Mouse (Mus musculus) heart, embryonic 11.5 days (tissue): ENCODE results near the gene Thra. TPM values are rescaled to one million over a fixed set of nuclear protein-coding genes. Genes with fewer than 3 reads are reported as not detected.

Experiments
- ATAC-seq: fragments of 200-750 bp; cut with Nextera tagmentation; replicated peaks from 2 replicates; pipeline ENCODE4 v1.8.0; 2017; ENCODE audit warnings: moderate library complexity; ENCODE audit not compliant: insufficient number of reproducible peaks, low FRiP score, low TSS enrichment
- H3K27ac ChIP-seq: fragments of 300-500 bp; sonication (generic); 2 replicates; pipeline ENCODE4 v1.5.1; 2014; ENCODE audit warnings: mild to moderate bottlenecking, low read depth, low read length
- H3K27me3 ChIP-seq: fragments of 300-500 bp; sonication (generic); 2 replicates; pipeline ENCODE4 v1.6.1; 2014; ENCODE audit warnings: mild to moderate bottlenecking, low read length, mixed read lengths; ENCODE audit not compliant: control insufficient read depth, insufficient read depth
- H3K36me3 ChIP-seq: fragments of 300-500 bp; sonication (generic); 2 replicates; pipeline ENCODE4 v1.6.1; 2014; ENCODE audit warnings: mild to moderate bottlenecking, low read length, moderate library complexity, mixed read lengths; ENCODE audit not compliant: control insufficient read depth, insufficient read depth
- H3K4me1 ChIP-seq: fragments of 300-500 bp; sonication (generic); 2 replicates; pipeline ENCODE4 v1.6.1; 2014; ENCODE audit warnings: low read length; ENCODE audit not compliant: control insufficient read depth, insufficient read depth
- H3K4me2 ChIP-seq: fragments of 300-500 bp; sonication (generic); 2 replicates; pipeline ENCODE4 v1.6.1; 2014; ENCODE audit warnings: mild to moderate bottlenecking, moderate library complexity
- H3K4me3 ChIP-seq: fragments of 300-500 bp; sonication (generic); 2 replicates; pipeline ENCODE4 v1.5.1; 2014; ENCODE audit warnings: low read depth, low read length
- H3K9ac ChIP-seq: fragments of 300-500 bp; sonication (generic); 2 replicates; pipeline ENCODE4 v1.6.1; 2014; ENCODE audit warnings: mild to moderate bottlenecking, low read depth, low read length, moderate library complexity
- H3K9me3 ChIP-seq: fragments of 300-500 bp; sonication (generic); replicated peaks from 2 replicates; pipeline ENCODE4 v1.6.1; 2016; ENCODE audit warnings: low read length; ENCODE audit not compliant: control insufficient read depth
- WGBS: fragments of 180-500 bp; shearing (Covaris S2); extraction: QIAGEN DNeasy Blood & Tissue Kit; methylation state at CpG from one replicate; pipeline ENCODE4 v1.1.7; 2014; ENCODE audit not compliant: insufficient replicate concordance; 5-methylcytosine and 5-hydroxymethylcytosine counted together
- polyA plus RNA-seq: library from polyadenylated mRNA; unstranded; fragments of >200 nt; fragmentation: Nextera tagmentation; extraction: Ambion mirVana; gene quantifications from 2 replicates; pipeline ENCODE4 v1.2.1, GENCODE M21; 2014

Gene Thra
- polyA plus RNA-seq, 1 experiment from 2014 or later = 35.7 TPM

- 10% methylated on average over 6 of the region's 6 CpGs for WGBS
- ATAC-seq = peak; percentile 63
- H3K4me2 ChIP-seq = peak overlapping the region; percentile 59
- H3K9me3 ChIP-seq = no peaks in the 10 kb centered on the region
- H3K4me1 ChIP-seq = peaks cover 94% of the 10 kb centered on the region
- H3K4me3 ChIP-seq = peak overlapping the region; percentile 8; the same call in 1 of the 2 replicates
- H3K36me3 ChIP-seq = no peaks in the 10 kb centered on the region
- no peaks in the 10 kb centered on the region for H3K27me3 ChIP-seq
- peak overlapping the region; percentile 25 for H3K9ac ChIP-seq
- H3K27ac ChIP-seq = peak overlapping the region; percentile 87
These were observed 10.9 kb downstream of the Thra start for GRCm38 (mm10) chr11:98751221-98751782.

GRCm38 (mm10) chr11:98752562-98753140 is 12.2 kb downstream of the Thra start:
- Histone ChIP-seq H3K27ac (peak overlapping the region; percentile 87), H3K4me1 (peaks cover 85% of the 10 kb centered on the region), H3K9me3 (no peaks in the 10 kb centered on the region), H3K4me3 (no peak overlapping the region), H3K27me3 (no peaks in the 10 kb centered on the region), H3K9ac (no peak overlapping the region), H3K36me3 (peaks cover 3% of the 10 kb centered on the region), H3K4me2 (no peak overlapping the region)
- WGBS = 83% methylated on average over 10 of the region's 10 CpGs
- no peak for ATAC-seq

DNA sequence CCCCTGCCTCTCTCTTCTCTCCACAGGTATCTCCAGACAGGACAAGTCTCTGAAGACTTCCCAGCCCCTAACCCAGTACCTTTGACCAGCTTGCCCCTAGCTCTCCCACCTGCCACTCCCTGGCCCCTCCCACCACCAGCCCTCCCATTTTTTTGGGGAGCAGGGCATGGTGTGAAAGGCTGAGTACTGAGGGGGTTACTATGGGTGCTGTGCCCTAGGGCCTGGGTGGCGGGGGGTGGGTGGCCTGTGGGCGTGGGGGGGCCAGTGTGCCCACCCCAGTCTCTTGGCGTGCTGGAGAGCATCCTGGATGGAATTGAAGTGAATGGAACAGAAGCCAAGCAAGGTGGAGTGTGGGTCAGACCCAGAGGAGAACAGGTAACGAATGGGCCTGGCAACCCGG is 12.8 kb downstream of the Thra start:
- H3K27me3 ChIP-seq = no peaks in the 10 kb centered on the region
- H3K4me1 ChIP-seq = peaks cover 79% of the 10 kb centered on the region
- H3K4me2 ChIP-seq = no peak overlapping the region
- no peak for ATAC-seq
- peaks cover 7% of the 10 kb centered on the region for H3K36me3 ChIP-seq
- H3K9ac ChIP-seq = no peak overlapping the region
- 0 out of 2 replicates have a peak overlapping the region, but pooled peaks have one; percentile 0 for H3K27ac ChIP-seq
- no peaks in the 10 kb centered on the region for H3K9me3 ChIP-seq
- 93% methylated on average over 5 of the region's 5 CpGs for WGBS
- no peak overlapping the region for H3K4me3 ChIP-seq

GRCm38 (mm10) chr11:98754151-98754620 is 13.7 kb downstream of the Thra start:
- Histone ChIP-seq H3K4me1 (peaks cover 70% of the 10 kb centered on the region), H3K9me3 (no peaks in the 10 kb centered on the region), H3K27ac (peak overlapping the region; percentile 57), H3K4me2 (peak overlapping the region; percentile 33), H3K4me3 (no peak overlapping the region), H3K9ac (peak overlapping the region; percentile 0; the same call in 1 of the 2 replicates), H3K27me3 (no peaks in the 10 kb centered on the region), H3K36me3 (peaks cover 13% of the 10 kb centered on the region)
- ATAC-seq = no peak
- WGBS = 49% methylated on average over 9 of the region's 9 CpGs

- peaks cover 14% of the 10 kb centered on the region for H3K36me3 ChIP-seq
- H3K27me3 ChIP-seq = no peaks in the 10 kb centered on the region
- WGBS = 18% methylated on average over 7 of the region's 7 CpGs
- H3K9me3 ChIP-seq = no peaks in the 10 kb centered on the region
- peak overlapping the region; percentile 57 for H3K27ac ChIP-seq
- H3K4me3 ChIP-seq = no peak overlapping the region
- peaks cover 64% of the 10 kb centered on the region for H3K4me1 ChIP-seq
- H3K4me2 ChIP-seq = peak overlapping the region; percentile 33
- peak; percentile 31; the same call in 1 of the 2 replicates for ATAC-seq
- peak overlapping the region; percentile 0; the same call in 1 of the 2 replicates for H3K9ac ChIP-seq
These were observed 14.3 kb downstream of the Thra start for GRCm38 (mm10) chr11:98754621-98755181.

DNA sequence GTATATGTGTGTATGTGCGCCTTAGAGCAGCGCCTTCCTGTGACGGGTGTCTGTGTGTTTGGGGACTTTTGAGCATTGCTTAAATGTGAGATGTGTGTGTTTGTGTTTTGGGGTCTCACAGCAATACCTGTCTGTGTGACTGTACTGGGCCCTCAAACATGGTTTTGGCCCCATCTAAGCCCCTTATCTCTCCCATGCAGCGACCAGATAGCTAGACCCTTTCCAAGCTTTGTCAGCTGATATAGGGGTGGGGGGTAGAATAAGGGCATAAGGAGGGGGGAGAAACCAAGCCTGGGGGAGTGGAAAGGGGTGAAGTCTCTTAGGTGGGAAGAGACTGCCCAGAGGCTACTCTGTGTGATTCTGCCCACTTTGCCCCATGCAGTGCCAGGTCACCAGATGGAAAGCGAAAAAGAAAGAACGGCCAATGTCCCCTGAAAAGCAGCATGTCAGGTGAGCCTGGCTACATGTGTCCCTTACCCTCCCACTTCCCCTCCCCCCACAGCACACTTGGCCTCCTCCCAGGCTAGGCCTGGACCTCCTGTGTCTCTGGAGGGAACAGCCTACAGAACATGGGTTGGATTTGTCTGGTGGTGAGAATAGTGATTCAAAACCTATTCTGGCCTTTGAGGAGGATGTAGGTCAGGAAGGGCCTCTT is 15.4 kb downstream of the Thra start:
- H3K9ac ChIP-seq = no peak overlapping the region
- H3K9me3 ChIP-seq = no peaks in the 10 kb centered on the region
- H3K36me3 ChIP-seq = peaks cover 22% of the 10 kb centered on the region
- H3K4me1 ChIP-seq = peaks cover 53% of the 10 kb centered on the region
- H3K27me3 ChIP-seq = no peaks in the 10 kb centered on the region
- no peak for ATAC-seq
- H3K27ac ChIP-seq = peak overlapping the region; percentile 47; the same call in 1 of the 2 replicates
- no peak overlapping the region for H3K4me3 ChIP-seq
- peak overlapping the region; percentile 18; the same call in 1 of the 2 replicates for H3K4me2 ChIP-seq
- 79% methylated on average over 6 of the region's 6 CpGs for WGBS

GRCm38 (mm10) chr11:98756711-98757110 is 16.3 kb downstream of the Thra start:
- Histone ChIP-seq H3K27me3 (no peaks in the 10 kb centered on the region), H3K9ac (no peak overlapping the region), H3K9me3 (no peaks in the 10 kb centered on the region), H3K4me3 (no peak overlapping the region), H3K36me3 (peaks cover 26% of the 10 kb centered on the region), H3K27ac (no peak overlapping the region), H3K4me1 (peaks cover 44% of the 10 kb centered on the region), H3K4me2 (no peak overlapping the region)
- ATAC-seq = no peak
- WGBS = 77% methylated on average over 12 of the region's 12 CpGs

DNA sequence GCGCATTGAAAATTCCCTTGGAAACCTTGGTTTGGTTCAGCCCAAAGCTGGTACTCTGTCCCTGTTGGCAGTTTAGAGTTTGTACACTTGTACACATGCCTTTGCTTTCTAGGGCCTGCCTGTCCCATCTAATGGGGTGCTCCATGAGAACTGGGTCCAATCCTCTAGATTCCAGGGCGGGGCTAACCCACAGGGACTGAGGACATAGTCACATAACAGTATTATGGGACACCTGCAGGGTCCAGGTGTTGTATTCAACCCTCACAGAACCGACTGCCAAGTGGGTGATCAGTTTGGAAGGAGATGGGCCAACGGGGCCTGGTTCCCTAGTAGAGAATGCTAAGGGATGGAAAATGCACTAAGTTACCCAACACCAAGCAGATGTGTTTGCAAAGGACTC is 21.5 kb downstream of the Thra start:
- ATAC-seq = no peak
- no peaks in the 10 kb centered on the region for H3K27me3 ChIP-seq
- no peak overlapping the region for H3K4me2 ChIP-seq
- peaks cover 41% of the 10 kb centered on the region for H3K36me3 ChIP-seq
- H3K27ac ChIP-seq = no peak overlapping the region
- whole genome bisulfite sequencing = 90% methylated on average over 4 of the region's 4 CpGs
- no peaks in the 10 kb centered on the region for H3K9me3 ChIP-seq
- peaks cover 22% of the 10 kb centered on the region for H3K4me1 ChIP-seq
- H3K9ac ChIP-seq = no peak overlapping the region
- H3K4me3 ChIP-seq = no peak overlapping the region
